Mouse (Mus musculus) stomach, embryonic 14.5 days (tissue): ENCODE data around the gene Cdkal1. TPM values are rescaled to one million over a fixed set of nuclear protein-coding genes. Genes with fewer than 3 reads are reported as not detected.
A peak's percentile ranks its signal among the peaks of the same experiment; 100 is the strongest.

Source experiments
- ATAC-seq: fragments of 200-750 bp; cut with Nextera tagmentation; 2 replicates; pipeline ENCODE4 v1.8.0; 2017; ENCODE audit warnings: low read depth, moderate TSS enrichment; ENCODE audit not compliant: insufficient number of reproducible peaks, insufficient read depth, low FRiP score
- H3K27ac ChIP-seq: fragments of 300-500 bp; sonication (generic); 2 replicates; pipeline ENCODE4 v1.5.1; 2014; ENCODE audit warnings: mild to moderate bottlenecking, low read length, moderate library complexity, mixed read lengths
- H3K27me3 ChIP-seq: fragments of 300-500 bp; sonication (generic); 2 replicates; pipeline ENCODE4 v1.6.1; 2014; ENCODE audit warnings: low read length, control low read depth, mixed read lengths; ENCODE audit not compliant: control insufficient read depth, insufficient read depth
- H3K36me3 ChIP-seq: fragments of 300-500 bp; sonication (generic); 2 replicates; pipeline ENCODE4 v1.6.1; 2014; ENCODE audit warnings: mild to moderate bottlenecking, control low read depth, low read length, moderate library complexity, mixed read lengths; ENCODE audit not compliant: control insufficient read depth, insufficient read depth
- H3K4me1 ChIP-seq: fragments of 300-500 bp; sonication (generic); 2 replicates; pipeline ENCODE4 v1.6.1; 2014; ENCODE audit warnings: low read length, control low read depth, mixed read lengths; ENCODE audit not compliant: control insufficient read depth, insufficient read depth
- H3K4me2 ChIP-seq: fragments of 300-500 bp; sonication (generic); replicated peaks from 2 replicates; pipeline ENCODE4 v1.6.1; 2014; ENCODE audit warnings: low read depth, low read length, control low read depth
- H3K4me3 ChIP-seq: fragments of 300-500 bp; sonication (generic); 2 replicates; pipeline ENCODE4 v1.5.1; 2014; ENCODE audit warnings: low read depth, low read length, control low read depth
- H3K9ac ChIP-seq: fragments of 300-500 bp; sonication (generic); replicated peaks from 2 replicates; pipeline ENCODE4 v1.6.1; 2014; ENCODE audit warnings: low read depth, mild to moderate bottlenecking, control low read depth, low read length, moderate library complexity, mixed read lengths
- H3K9me3 ChIP-seq: fragments of 300-500 bp; sonication (generic); 2 replicates; pipeline ENCODE4 v1.6.1; 2016; ENCODE audit warnings: low read depth, low read length, control low read depth; ENCODE audit not compliant: control insufficient read depth
- WGBS: fragments of 180-500 bp; shearing (Covaris S2); extraction: QIAGEN DNeasy Blood & Tissue Kit; methylation state at CpG from one replicate; pipeline ENCODE4 v1.1.7; 2014; 5-methylcytosine and 5-hydroxymethylcytosine counted together
- polyA plus RNA-seq: library from polyadenylated mRNA; unstranded; fragments of >200 nt; fragmentation: Nextera tagmentation; extraction: Ambion mirVana; gene quantifications from 2 replicates; pipeline ENCODE4 v1.2.1, GENCODE M21; 2014

Gene Cdkal1
- polyA plus RNA-seq, 1 experiment from 2014 or later, result 44.8 TPM

- Histone ChIP-seq H3K9ac (no peak overlapping the region), H3K36me3 (no peaks in the 10 kb centered on the region), H3K4me1 (0 out of 2 replicates have a peak, but pooled peaks cover 4% of the 10 kb centered on the region), H3K9me3 (no peaks in the 10 kb centered on the region), H3K27me3 (no peaks in the 10 kb centered on the region), H3K4me3 (no peak overlapping the region), H3K4me2 (no peak overlapping the region), H3K27ac (no peak overlapping the region)
- 95% methylated on average over 5 of the region's 5 CpGs for WGBS
- no peak for ATAC-seq
Observed at GRCm38 (mm10) chr13:29699896-29700295, 155.6 kb downstream of the Cdkal1 start.

GRCm38 (mm10) chr13:29698307-29698985, 157.0 kb downstream of the Cdkal1 start:
- Histone ChIP-seq H3K4me3 (no peak overlapping the region), H3K9me3 (no peaks in the 10 kb centered on the region), H3K27me3 (no peaks in the 10 kb centered on the region), H3K27ac (0 out of 2 replicates have a peak overlapping the region, but pooled peaks have one; percentile 15), H3K9ac (no peak overlapping the region), H3K4me1 (0 out of 2 replicates have a peak, but pooled peaks cover 4% of the 10 kb centered on the region), H3K36me3 (no peaks in the 10 kb centered on the region), H3K4me2 (no peak overlapping the region)
- ATAC-seq, result no peak
- 46% methylated on average over 5 of the region's 5 CpGs for WGBS

GRCm38 (mm10) chr13:29697230-29697629, 158.2 kb downstream of the Cdkal1 start:
- Histone ChIP-seq H3K9ac (no peak overlapping the region), H3K4me2 (no peak overlapping the region), H3K27me3 (no peaks in the 10 kb centered on the region), H3K27ac (no peak overlapping the region), H3K4me3 (no peak overlapping the region), H3K9me3 (no peaks in the 10 kb centered on the region), H3K36me3 (no peaks in the 10 kb centered on the region), H3K4me1 (0 out of 2 replicates have a peak, but pooled peaks cover 4% of the 10 kb centered on the region)
- 82% methylated on average over 3 of the region's 3 CpGs for whole genome bisulfite sequencing
- no peak for ATAC-seq

GRCm38 (mm10) chr13:29690734-29691133, 164.7 kb downstream of the Cdkal1 start:
- no peaks in the 10 kb centered on the region for H3K9me3 ChIP-seq
- no peak overlapping the region for H3K27ac ChIP-seq
- H3K9ac ChIP-seq, result no peak overlapping the region
- H3K27me3 ChIP-seq, result no peaks in the 10 kb centered on the region
- ATAC-seq, result no peak
- no peak overlapping the region for H3K4me2 ChIP-seq
- H3K4me1 ChIP-seq, result no peaks in the 10 kb centered on the region
- no peaks in the 10 kb centered on the region for H3K36me3 ChIP-seq
- H3K4me3 ChIP-seq, result no peak overlapping the region
- WGBS, result 91% methylated on average over 7 of the region's 7 CpGs

- Histone ChIP-seq H3K9ac (no peak overlapping the region), H3K27ac (no peak overlapping the region), H3K36me3 (no peaks in the 10 kb centered on the region), H3K4me3 (no peak overlapping the region), H3K4me1 (no peaks in the 10 kb centered on the region), H3K9me3 (no peaks in the 10 kb centered on the region), H3K4me2 (no peak overlapping the region), H3K27me3 (no peaks in the 10 kb centered on the region)
- 76% methylated on average over 6 of the region's 6 CpGs for WGBS
- no peak for ATAC-seq
Observed at GRCm38 (mm10) chr13:29688851-29689250, 166.6 kb downstream of the Cdkal1 start.

- no peaks in the 10 kb centered on the region for H3K9me3 ChIP-seq
- no peaks in the 10 kb centered on the region for H3K27me3 ChIP-seq
- H3K27ac ChIP-seq, result no peak overlapping the region
- H3K36me3 ChIP-seq, result no peaks in the 10 kb centered on the region
- no peak overlapping the region for H3K4me3 ChIP-seq
- H3K9ac ChIP-seq, result no peak overlapping the region
- no peak overlapping the region for H3K4me2 ChIP-seq
- WGBS, result 88% methylated on average over 7 of the region's 7 CpGs
- H3K4me1 ChIP-seq, result no peaks in the 10 kb centered on the region
- no peak for ATAC-seq
Observed at GRCm38 (mm10) chr13:29687872-29688271, 167.6 kb downstream of the Cdkal1 start.

- H3K9ac ChIP-seq, result no peak overlapping the region
- H3K36me3 ChIP-seq, result no peaks in the 10 kb centered on the region
- ATAC-seq, result no peak
- no peak overlapping the region for H3K4me2 ChIP-seq
- H3K4me3 ChIP-seq, result no peak overlapping the region
- no peak overlapping the region for H3K27ac ChIP-seq
- no peaks in the 10 kb centered on the region for H3K4me1 ChIP-seq
- no peaks in the 10 kb centered on the region for H3K27me3 ChIP-seq
- H3K9me3 ChIP-seq, result no peaks in the 10 kb centered on the region
- 75% methylated on average over 11 of the region's 11 CpGs for WGBS
Observed at GRCm38 (mm10) chr13:29679479-29680186, 175.8 kb downstream of the Cdkal1 start.

- Histone ChIP-seq H3K4me2 (no peak overlapping the region), H3K4me1 (no peaks in the 10 kb centered on the region), H3K36me3 (no peaks in the 10 kb centered on the region), H3K27me3 (no peaks in the 10 kb centered on the region), H3K27ac (no peak overlapping the region), H3K9me3 (no peaks in the 10 kb centered on the region), H3K4me3 (no peak overlapping the region), H3K9ac (no peak overlapping the region)
- 91% methylated on average over 4 of the region's 4 CpGs for WGBS
- no peak for ATAC-seq
Observed at GRCm38 (mm10) chr13:29677559-29677958, 177.9 kb downstream of the Cdkal1 start.
